Mouse (Mus musculus): ENCODE results near the gene Coa7.

- TF ChIP-seq CTCF (IDR thresholded peaks at IDR 0.05; ENCODE audit: borderline replicate concordance, control insufficient read depth, extremely low read depth, insufficient read depth, low read length, poor library complexity) (no peak), POLR2A (IDR thresholded peaks at IDR 0.05; ENCODE audit: control insufficient read depth, extremely low read depth, insufficient read depth, low read length, poor library complexity) (no peak)
Observed at GRCm38 (mm10) chr4:108335413-108335812, 7.5 kb downstream of the Coa7 start.

All from thymus, adult 2 months (tissue).